Mouse (Mus musculus) lung, adult 2 months (tissue): ENCODE data around the gene Gm21988.

ENCODE experiments used
- CTCF ChIP-seq: fragments of 200-500 bp; IDR thresholded peaks from 2 replicates; pipeline ENCODE4 v1.5.1; 2011; ENCODE audit warnings: mild to moderate bottlenecking, low read length, control low read depth; ENCODE audit not compliant: insufficient read depth
- POLR2A ChIP-seq: fragments of 200-500 bp; IDR thresholded peaks from 2 replicates; pipeline ENCODE4 v1.6.1; 2011; ENCODE audit warnings: low read depth, mild to moderate bottlenecking, control low read depth, low read length, borderline replicate concordance; ENCODE audit errors: extremely low read depth

GRCm38 (mm10) chr11:70283666-70284065 lies 44.0 kb upstream of the Gm21988 start:
- TF ChIP-seq CTCF: no peak
- no peak for TF ChIP-seq POLR2A
